Mouse (Mus musculus): ENCODE measurements at regions not wholly inside any gene's neighbourhood (a gene's known extent, or its start where the extent isn't known, plus 50 kb on each side); places are given as distances from the start of the nearest gene placed in this dataset.

- H3K36me3 ChIP-seq (replicated peaks; ENCODE audit: low read length), result no peaks in the 10 kb centered on the region
- no peak for TF ChIP-seq FLI1 (IDR thresholded peaks at IDR 0.05; ENCODE audit: low read length)
- TF ChIP-seq GATA1 (IDR thresholded peaks at IDR 0.05; ENCODE audit: borderline replicate concordance, low read length), result no peak
- no peaks in the 10 kb centered on the region for H3K4me1 ChIP-seq
- peaks cover 4% of the 10 kb centered on the region for H3K9me3 ChIP-seq
- no peak overlapping the region for H3K4me3 ChIP-seq (replicated peaks)
- no peaks in the 10 kb centered on the region for H3K27me3 ChIP-seq (replicated peaks)
Measured at GRCm38 (mm10) chr3:150649783-150650565, 787.7 kb upstream of the Adgrl4 start.

- H3K36me3 ChIP-seq (replicated peaks; ENCODE audit: low read length), result no peaks in the 10 kb centered on the region
- H3K9me3 ChIP-seq, result no peaks in the 10 kb centered on the region
- TF ChIP-seq FLI1 (IDR thresholded peaks at IDR 0.05; ENCODE audit: low read length) (no peak), GATA1 (IDR thresholded peaks at IDR 0.05; ENCODE audit: borderline replicate concordance, low read length) (no peak)
- H3K4me1 ChIP-seq, result no peaks in the 10 kb centered on the region
- H3K27me3 ChIP-seq (replicated peaks), result no peaks in the 10 kb centered on the region
- H3K4me3 ChIP-seq (replicated peaks), result no peak overlapping the region
Measured at GRCm38 (mm10) chr3:150695751-150696150, 741.9 kb upstream of the Adgrl4 start.

DNA sequence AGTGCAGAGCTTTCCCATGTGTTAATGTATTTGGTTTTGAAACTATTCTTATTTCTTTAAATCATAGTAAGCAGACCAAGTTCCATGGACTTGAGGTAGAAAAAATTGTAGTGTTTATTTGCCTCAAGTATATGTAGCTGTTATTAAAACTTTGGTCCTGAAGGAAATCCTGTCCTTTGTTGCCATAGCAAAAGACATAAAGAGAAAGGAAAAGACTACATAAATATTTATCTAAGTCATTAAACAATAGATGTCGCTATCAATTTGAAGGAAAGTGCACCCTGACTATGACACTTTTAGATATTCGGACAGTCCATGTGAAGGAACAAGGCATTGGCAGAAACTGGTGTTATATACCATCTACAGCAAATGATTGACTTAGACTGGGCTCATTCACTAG is 737.7 kb upstream of the Adgrl4 start:
- TF ChIP-seq GATA1 (IDR thresholded peaks at IDR 0.05; ENCODE audit: borderline replicate concordance, low read length), result no peak
- no peak for TF ChIP-seq FLI1 (IDR thresholded peaks at IDR 0.05; ENCODE audit: low read length)
- Histone ChIP-seq H3K36me3 (replicated peaks; ENCODE audit: low read length) (no peaks in the 10 kb centered on the region), H3K9me3 (no peaks in the 10 kb centered on the region), H3K4me3 (replicated peaks) (no peak overlapping the region), H3K4me1 (no peaks in the 10 kb centered on the region), H3K27me3 (replicated peaks) (no peaks in the 10 kb centered on the region)

All from megakaryocyte, embryonic 14.5 days (primary cell).